Mouse (Mus musculus) lung, postnatal 25 days (tissue): ENCODE measurements around the gene Arfgap2.
A peak's percentile ranks its signal among the peaks of the same experiment; 100 is the strongest.

Experiments used
- DNase-seq: peaks from one replicate; pipeline ENCODE4 v3.0.0; 2022; ENCODE audit warnings: low spot score

Arfgap2 gene

GRCm38 (mm10) chr2:91308680-91309079 lies 43.9 kb downstream of the Arfgap2 start:
- no peak for DNase-seq

GRCm38 (mm10) chr2:91309546-91309945 lies 44.8 kb downstream of the Arfgap2 start:
- DNase-seq: no peak

GRCm38 (mm10) chr2:91312578-91313311 lies 48.0 kb downstream of the Arfgap2 start:
- DNase-seq: peak; percentile 46

- no peak for DNase-seq
Measured at GRCm38 (mm10) chr2:91314184-91314583, 49.4 kb downstream of the Arfgap2 start.

- peak; percentile 39 for DNase-seq
Measured at GRCm38 (mm10) chr2:91320559-91321529, 56.1 kb downstream of the Arfgap2 start.

GRCm38 (mm10) chr2:91321923-91322322 lies 57.1 kb downstream of the Arfgap2 start:
- DNase-seq: no peak

GRCm38 (mm10) chr2:91322490-91322889 lies 57.7 kb downstream of the Arfgap2 start:
- DNase-seq: no peak

- DNase-seq: no peak
Measured at GRCm38 (mm10) chr2:91324346-91324745, 59.6 kb downstream of the Arfgap2 start.

GRCm38 (mm10) chr2:91324761-91325421 lies 60.1 kb downstream of the Arfgap2 start:
- peak; percentile 72 for DNase-seq
